Mouse (Mus musculus): ENCODE results near the gene Brsk2. TPM values are rescaled to one million over a fixed set of nuclear protein-coding genes. Genes with fewer than 3 reads are reported as not detected.
A peak's percentile ranks its signal among the peaks of the same experiment; 100 is the strongest.

The Brsk2 gene
- polyA plus RNA-seq, 1 experiment from 2014 or later = 25.8 TPM

DNA sequence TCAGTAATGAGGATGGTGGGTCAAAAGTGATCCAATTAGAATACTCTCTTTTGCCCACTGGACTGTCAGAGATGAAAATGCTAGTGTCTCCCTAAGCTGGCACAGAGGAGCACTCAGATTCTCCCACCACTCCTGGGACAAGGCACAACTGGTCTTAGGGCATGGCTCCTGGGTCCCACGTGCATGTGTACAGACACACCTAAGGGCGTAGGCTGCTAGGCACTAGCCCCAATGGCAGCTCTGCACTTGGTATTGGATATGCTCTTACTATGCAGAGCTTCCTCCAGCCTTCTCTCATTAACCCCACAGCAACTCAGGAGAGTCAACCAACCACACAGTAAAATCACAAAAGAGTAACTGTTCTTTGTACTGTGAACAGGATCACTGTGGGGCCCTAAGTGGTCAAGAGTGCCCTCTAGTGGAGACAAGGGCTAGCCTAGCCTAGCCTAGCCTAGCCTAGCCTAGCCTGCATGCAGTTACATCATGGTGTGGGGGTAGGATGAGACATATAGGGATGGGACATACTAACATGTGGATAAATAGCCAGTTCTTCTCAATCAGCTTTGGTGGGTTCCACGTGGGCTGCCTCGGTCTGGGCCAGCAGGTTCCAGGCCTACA lies 88.1 kb downstream of the Brsk2 start:
- WGBS = 81% methylated on average over 4 of the region's 4 CpGs
- peak; percentile 69; the same call in 1 of the 2 replicates for ATAC-seq (replicated peaks)

DNA sequence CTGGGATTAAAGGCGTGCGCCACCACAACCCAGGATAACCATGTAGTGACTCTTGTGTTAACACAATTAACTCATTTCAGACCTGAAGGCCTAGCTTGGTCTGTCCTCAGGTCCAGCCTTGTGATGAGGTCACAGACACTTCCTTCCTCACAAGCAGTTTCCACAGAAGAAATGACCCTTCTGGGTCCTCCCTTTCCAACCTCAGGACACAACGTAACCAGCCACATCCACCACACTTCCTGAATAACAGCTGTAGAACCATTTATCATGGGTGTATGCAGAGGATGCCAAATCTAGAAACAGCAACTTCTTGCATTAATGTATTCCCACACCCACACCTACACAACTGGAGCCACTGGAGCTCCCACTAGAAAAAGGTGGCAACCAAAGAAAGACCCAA lies 91.2 kb downstream of the Brsk2 start:
- no peak overlapping the region for H3K4me2 ChIP-seq (replicated peaks)
- WGBS = 98% methylated on average over 3 of the region's 3 CpGs
- no peaks in the 10 kb centered on the region for H3K9me3 ChIP-seq
- no peaks in the 10 kb centered on the region for H3K4me1 ChIP-seq
- no peaks in the 10 kb centered on the region for H3K36me3 ChIP-seq
- no peak overlapping the region for H3K9ac ChIP-seq (replicated peaks)
- ATAC-seq (replicated peaks) = no peak
- H3K4me3 ChIP-seq = no peak overlapping the region
- no peak overlapping the region for H3K27ac ChIP-seq (replicated peaks)
- H3K27me3 ChIP-seq = no peaks in the 10 kb centered on the region

More for the DNA sequence above, 88.1 kb downstream of the Brsk2 start:
- Histone ChIP-seq H3K4me2 (replicated peaks) (no peak overlapping the region), H3K27ac (replicated peaks) (no peak overlapping the region), H3K36me3 (no peaks in the 10 kb centered on the region), H3K4me3 (no peak overlapping the region), H3K9me3 (no peaks in the 10 kb centered on the region), H3K4me1 (no peaks in the 10 kb centered on the region), H3K9ac (replicated peaks) (no peak overlapping the region), H3K27me3 (no peaks in the 10 kb centered on the region)

DNA sequence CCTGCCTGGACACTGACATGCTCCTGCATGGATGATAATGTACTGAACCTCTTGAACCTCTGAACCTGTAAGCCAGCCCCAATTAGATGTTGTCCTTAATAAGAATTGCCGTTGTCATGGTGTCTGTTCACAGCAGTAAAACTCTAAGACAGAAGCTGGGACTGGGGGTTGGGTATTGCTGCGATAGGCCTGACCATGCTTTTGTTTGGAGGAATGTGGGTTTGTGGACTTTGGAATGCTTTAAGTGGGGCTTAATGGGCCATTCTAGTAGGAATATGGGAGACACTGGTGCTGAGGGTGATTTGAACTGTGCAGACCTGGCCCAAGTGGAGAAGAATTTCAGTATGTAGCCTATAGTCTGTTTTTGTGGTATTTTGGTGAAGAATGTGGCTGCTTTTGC lies 95.8 kb downstream of the Brsk2 start:
- Histone ChIP-seq H3K9ac (replicated peaks) (no peak overlapping the region), H3K4me1 (no peaks in the 10 kb centered on the region), H3K9me3 (no peaks in the 10 kb centered on the region), H3K27ac (replicated peaks) (no peak overlapping the region), H3K4me3 (no peak overlapping the region), H3K36me3 (no peaks in the 10 kb centered on the region), H3K4me2 (replicated peaks) (no peak overlapping the region), H3K27me3 (no peaks in the 10 kb centered on the region)
- 4% methylated on average over 2 of the region's 2 CpGs for WGBS
- no peak for ATAC-seq (replicated peaks)

DNA sequence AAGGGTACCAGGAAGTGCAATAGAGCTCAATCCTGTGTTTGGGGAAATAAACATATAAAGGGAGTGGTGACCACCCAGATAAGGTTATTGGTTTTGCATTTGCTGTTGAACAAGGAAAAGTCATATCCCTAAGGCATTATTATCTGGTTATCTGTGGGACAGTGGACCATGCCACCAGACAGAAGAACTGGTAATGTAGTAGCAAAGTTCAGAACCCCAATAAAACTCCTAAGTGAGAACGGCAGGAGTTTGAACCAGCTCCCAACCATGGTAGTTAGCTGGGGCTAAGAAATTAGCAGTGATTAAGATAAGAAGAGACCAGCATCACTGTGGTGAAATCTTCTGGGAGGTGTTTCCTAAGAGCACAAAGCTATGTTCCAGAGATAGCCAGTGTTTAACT lies 96.4 kb downstream of the Brsk2 start:
- Histone ChIP-seq H3K36me3 (no peaks in the 10 kb centered on the region), H3K27me3 (no peaks in the 10 kb centered on the region), H3K4me3 (no peak overlapping the region), H3K27ac (replicated peaks) (no peak overlapping the region), H3K4me1 (no peaks in the 10 kb centered on the region), H3K9me3 (no peaks in the 10 kb centered on the region), H3K4me2 (replicated peaks) (no peak overlapping the region), H3K9ac (replicated peaks) (no peak overlapping the region)
- 90% methylated on average over 1 of the region's 1 CpGs for WGBS
- ATAC-seq (replicated peaks) = no peak

DNA sequence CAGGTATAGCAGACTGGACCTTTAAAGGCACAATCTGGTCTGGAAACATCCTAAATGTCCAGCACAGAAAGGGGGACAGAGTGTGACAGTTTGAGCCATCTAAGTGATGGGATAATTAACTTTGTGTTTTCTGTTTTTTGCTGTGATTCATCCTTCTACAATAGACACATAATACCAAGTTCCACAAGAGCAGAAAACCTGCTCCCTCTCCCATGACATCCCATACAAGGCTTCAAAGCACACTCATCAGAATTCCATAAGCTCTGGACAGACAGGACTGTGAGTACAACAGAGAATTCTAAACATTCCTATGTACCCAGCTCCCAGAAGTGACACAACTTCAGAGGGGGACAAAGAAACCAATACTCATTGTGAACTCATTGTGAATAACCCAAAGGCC lies 101.0 kb downstream of the Brsk2 start:
- Histone ChIP-seq H3K27ac (replicated peaks) (no peak overlapping the region), H3K36me3 (peaks cover 2% of the 10 kb centered on the region; the same call in 1 of the 2 replicates), H3K9ac (replicated peaks) (no peak overlapping the region), H3K27me3 (no peaks in the 10 kb centered on the region), H3K4me2 (replicated peaks) (no peak overlapping the region), H3K4me1 (no peaks in the 10 kb centered on the region), H3K4me3 (no peak overlapping the region), H3K9me3 (no peaks in the 10 kb centered on the region)
- ATAC-seq (replicated peaks) = no peak

Small RNA genes within 50 kb of the gene (microRNA-seq; reads per million reads assigned to microRNA genes)
- 0.66 reads per million for gene Mir3104

Other genes starting within 250 kb of the Brsk2 start
- gene Muc5ac, start 160.8 kb upstream of the Brsk2 start, polyA plus RNA-seq (2015; fragmentation: Nextera tagmentation; extraction: Ambion mirVana) = not detected in 2 replicates
- gene Muc5b, start 110.7 kb upstream of the Brsk2 start, polyA plus RNA-seq (2015; fragmentation: Nextera tagmentation; extraction: Ambion mirVana) = 0.04 and 0.05 TPM in 2 replicates
- gene Tollip, start 31.2 kb upstream of the Brsk2 start, polyA plus RNA-seq (2015; fragmentation: Nextera tagmentation; extraction: Ambion mirVana) = 84.4 and 87.9 TPM in 2 replicates
- gene Mob2, start 111.3 kb downstream of the Brsk2 start, polyA plus RNA-seq (2015; fragmentation: Nextera tagmentation; extraction: Ambion mirVana) = 52.5 and 54.3 TPM in 2 replicates
- 90.8 and 93.5 TPM in 2 replicates for gene Dusp8, start 146.1 kb downstream of the Brsk2 start, polyA plus RNA-seq (2015; fragmentation: Nextera tagmentation; extraction: Ambion mirVana)
- 0.60 TPM in 1 of 2 replicates, not detected in the other for gene Gm45618, start 171.0 kb downstream of the Brsk2 start, polyA plus RNA-seq (2015; fragmentation: Nextera tagmentation; extraction: Ambion mirVana)
- gene Gm39115, start 186.3 kb downstream of the Brsk2 start, polyA plus RNA-seq (2015; fragmentation: Nextera tagmentation; extraction: Ambion mirVana) = not detected in 2 replicates
- gene Gm45337, start 194.9 kb downstream of the Brsk2 start, polyA plus RNA-seq (2015; fragmentation: Nextera tagmentation; extraction: Ambion mirVana) = not detected in 2 replicates
- not detected in 2 replicates for gene Gm29735, start 207.4 kb downstream of the Brsk2 start, polyA plus RNA-seq (2015; fragmentation: Nextera tagmentation; extraction: Ambion mirVana)
- gene Gm4553, start 216.0 kb downstream of the Brsk2 start, polyA plus RNA-seq (2015; fragmentation: Nextera tagmentation; extraction: Ambion mirVana) = not detected in 2 replicates
- gene Krtap5-2, start 226.3 kb downstream of the Brsk2 start, polyA plus RNA-seq (2015; fragmentation: Nextera tagmentation; extraction: Ambion mirVana) = not detected in 2 replicates
- gene Gm10153, start 240.6 kb downstream of the Brsk2 start, polyA plus RNA-seq (2015; fragmentation: Nextera tagmentation; extraction: Ambion mirVana) = not detected in 2 replicates

Data from forebrain, embryonic 15.5 days (tissue).